Mouse (Mus musculus) olfactory bulb, adult 2 months (tissue): ENCODE data around the gene Pilrb1.
"Not testable (repeated sequence)": the region's sequence is repeated elsewhere in the genome, so short reads cannot be mapped to it uniquely, and the experiment has no call there.

ENCODE experiments used
- CTCF ChIP-seq: fragments of 200-500 bp; IDR thresholded peaks from 2 replicates; pipeline ENCODE4 v1.5.1; 2012; ENCODE audit warnings: low read depth, mild to moderate bottlenecking, low read length, moderate library complexity; ENCODE audit not compliant: insufficient read depth
- POLR2A ChIP-seq: fragments of 200-500 bp; IDR thresholded peaks from 2 replicates; pipeline ENCODE4 v1.6.1; 2012; ENCODE audit warnings: mild to moderate bottlenecking, low read depth, low read length, moderate library complexity; ENCODE audit not compliant: insufficient read depth

GRCm38 (mm10) chr5:137872381-137872702, 14.4 kb upstream of the Pilrb1 start:
- not testable (repeated sequence) for TF ChIP-seq CTCF, POLR2A
